Mouse (Mus musculus) heart, postnatal 25 days (tissue): Measurements from ENCODE around the gene Rab3il1. TPM values are rescaled to one million over a fixed set of nuclear protein-coding genes. Genes with fewer than 3 reads are reported as not detected.

ENCODE experiments used
- DNase-seq: peaks from one replicate; pipeline ENCODE4 v3.0.0; 2022; ENCODE audit warnings: low spot score
- intact Hi-C: fragments of 180-260 bp; cut with DNase I; formaldehyde crosslinking; loops from one replicate; pipeline ENCODE4 v1.15.1; 2025
- total RNA-seq, 2 experiments: library from RNA; stranded (reverse); gene quantifications; 2 replicates each; pipeline ENCODE4 v1.2.3; 2021

Rab3il1 gene
- total RNA-seq, 2 experiments from 2014 or later = 8.9 to 9.3 TPM

- intact Hi-C loops = no loop called here
- DNase-seq = no peak
Observed at GRCm38 (mm10) chr19:10071892-10072291, 70.4 kb downstream of the Rab3il1 start.

- intact Hi-C loops = no loop called here
- no peak for DNase-seq
Observed at GRCm38 (mm10) chr19:10073145-10073544, 71.7 kb downstream of the Rab3il1 start.

DNA sequence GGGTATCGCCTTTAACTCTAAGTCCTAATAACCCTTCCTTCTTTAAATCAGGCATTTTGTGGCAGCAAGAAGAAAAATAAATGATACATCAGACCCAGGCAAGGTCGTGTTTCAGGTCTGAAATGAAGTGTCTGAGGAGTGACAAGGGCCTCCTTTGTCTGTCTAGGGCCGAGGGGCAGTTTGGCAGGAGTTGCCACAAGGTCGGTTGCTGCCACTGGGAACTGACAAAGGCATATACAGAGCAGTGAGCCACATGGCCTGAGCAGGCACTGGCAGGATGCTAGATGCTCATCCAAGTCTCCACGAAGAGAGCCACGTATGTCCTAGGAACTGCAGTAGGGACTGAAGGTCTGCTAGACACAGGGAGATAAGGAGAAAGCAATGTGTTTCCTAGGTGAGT lies 76.9 kb downstream of the Rab3il1 start:
- intact Hi-C loops = no loop called here
- DNase-seq = no peak

GRCm38 (mm10) chr19:10080384-10080783 lies 78.9 kb downstream of the Rab3il1 start:
- DNase-seq = no peak
- intact Hi-C loops = no loop called here

DNA sequence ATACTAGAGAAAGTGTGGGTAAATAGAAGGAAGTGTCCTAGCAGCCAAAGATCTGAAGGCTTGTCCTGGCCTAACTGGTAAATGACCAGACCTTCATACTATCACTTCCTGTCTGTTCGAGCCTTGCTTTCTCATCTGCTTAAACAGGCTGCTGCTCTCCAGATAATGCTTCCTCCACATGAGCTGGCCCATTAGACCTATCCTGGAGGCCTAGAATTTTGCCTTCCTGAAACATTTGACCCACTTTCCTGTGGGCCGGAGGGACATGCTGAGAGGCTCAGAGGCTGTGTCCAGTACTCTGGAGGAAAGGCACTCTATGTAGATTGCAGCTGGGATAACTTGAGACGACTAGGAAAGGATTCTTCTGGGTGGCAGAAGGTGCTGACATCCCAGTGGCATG lies 80.6 kb downstream of the Rab3il1 start:
- DNase-seq = no peak
- intact Hi-C loops = no loop called here

DNA sequence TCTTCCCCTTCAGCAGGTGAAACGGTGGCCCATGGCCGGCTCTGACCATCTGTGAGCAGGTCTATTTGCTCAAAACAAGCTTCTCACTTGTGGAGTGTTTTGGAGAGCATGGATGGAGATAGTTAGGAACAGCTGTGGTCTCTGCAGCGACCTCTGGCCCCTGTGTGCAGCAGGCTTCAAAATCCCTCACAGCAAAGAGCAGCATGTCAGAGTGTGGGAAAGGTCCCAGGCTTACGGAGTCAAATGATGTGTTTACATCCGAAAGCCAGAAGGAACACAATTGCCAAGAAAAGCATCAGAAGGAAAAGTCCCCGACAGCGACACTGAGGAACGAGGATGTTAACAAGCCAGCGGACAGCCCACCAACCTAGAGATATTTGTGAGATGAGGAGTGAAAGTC lies 84.0 kb downstream of the Rab3il1 start:
- intact Hi-C loops = no loop called here
- DNase-seq = no peak

DNA sequence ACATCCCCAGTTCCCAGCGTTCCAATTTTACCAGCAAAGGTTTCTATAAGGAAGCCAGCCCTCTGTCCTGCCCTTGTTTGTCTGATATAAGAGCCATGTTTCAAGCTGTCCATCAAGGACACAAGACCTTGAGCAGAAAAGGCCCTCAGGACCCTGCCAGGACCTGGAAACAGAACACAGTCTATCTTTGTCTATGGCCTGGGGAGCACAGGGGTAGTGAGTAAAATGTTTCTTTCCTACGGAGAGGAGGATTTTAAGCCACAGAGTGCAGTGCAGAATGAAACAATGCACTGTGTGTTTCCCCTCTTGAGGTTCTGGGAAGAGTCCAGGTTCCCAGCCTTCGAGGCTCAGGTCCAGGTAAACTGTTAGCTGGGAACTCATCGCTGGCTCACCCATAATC lies 85.5 kb downstream of the Rab3il1 start:
- intact Hi-C loops = no loop called here
- no peak for DNase-seq

Other genes with a start within 250 kb of the Rab3il1 start
- gene Scgb2a2, start 154.1 kb upstream of the Rab3il1 start, total RNA-seq = not detected
- gene Incenp, start 102.1 kb upstream of the Rab3il1 start, total RNA-seq = 1 to 10 TPM; 6.3 to 7.4 TPM
- 1,000 to 10,000 TPM; 2,502 to 2,556 TPM for gene Fth1, start 21.1 kb upstream of the Rab3il1 start, total RNA-seq
- gene Best1, start within 50 bp of the Rab3il1 start, total RNA-seq = under 1 TPM in 1 of 2 experiments, not detected in 1; 0.10 TPM
- gene Fads3, start 39.9 kb downstream of the Rab3il1 start, total RNA-seq = 10 to 100 TPM; 35.9 to 36.0 TPM
- gene Fads2, start 100.1 kb downstream of the Rab3il1 start, total RNA-seq = 1 to 10 TPM; 5.2 to 5.4 TPM
- gene Fads1, start 181.2 kb downstream of the Rab3il1 start, total RNA-seq = 10 to 100 TPM; 20.2 to 23.7 TPM
- 100 to 1,000 TPM; 172 to 178 TPM for gene Tmem258, start 202.3 kb downstream of the Rab3il1 start, total RNA-seq
- gene Fen1, start 202.5 kb downstream of the Rab3il1 start, total RNA-seq = 1 to 10 TPM; 4.5 to 4.7 TPM
- 1 to 10 TPM; 4.5 to 6.8 TPM for gene Myrf, start 239.1 kb downstream of the Rab3il1 start, total RNA-seq